Mouse (Mus musculus) thymus, postnatal 4 days (tissue): ENCODE measurements at regions not wholly inside any gene's neighbourhood (a gene's known extent, or its start where the extent isn't known, plus 50 kb on each side); places are given as distances from the start of the nearest gene placed in this dataset.

Source experiments
- DNase-seq: peaks from one replicate; pipeline ENCODE4 v3.0.0; 2021

DNA sequence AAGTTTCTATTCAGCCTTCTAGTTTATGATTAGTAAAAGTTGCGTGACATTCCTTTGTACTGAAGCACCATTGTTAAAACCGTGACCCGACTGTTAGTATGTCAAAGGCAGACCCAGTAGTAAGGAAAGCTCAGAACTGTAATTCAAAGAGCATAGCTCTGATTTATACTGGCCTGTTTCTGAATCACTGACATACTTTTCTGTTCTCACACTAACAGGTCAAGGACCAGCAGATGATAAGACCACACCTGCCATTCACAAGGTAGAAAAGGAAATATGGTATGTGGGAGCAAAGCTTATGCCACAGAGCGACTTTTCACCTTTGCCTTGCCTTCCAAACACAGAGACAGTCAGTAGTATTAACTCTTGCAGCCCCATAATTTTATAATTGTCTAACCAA is 269.5 kb upstream of the Acvr2a start:
- no peak for DNase-seq

DNA sequence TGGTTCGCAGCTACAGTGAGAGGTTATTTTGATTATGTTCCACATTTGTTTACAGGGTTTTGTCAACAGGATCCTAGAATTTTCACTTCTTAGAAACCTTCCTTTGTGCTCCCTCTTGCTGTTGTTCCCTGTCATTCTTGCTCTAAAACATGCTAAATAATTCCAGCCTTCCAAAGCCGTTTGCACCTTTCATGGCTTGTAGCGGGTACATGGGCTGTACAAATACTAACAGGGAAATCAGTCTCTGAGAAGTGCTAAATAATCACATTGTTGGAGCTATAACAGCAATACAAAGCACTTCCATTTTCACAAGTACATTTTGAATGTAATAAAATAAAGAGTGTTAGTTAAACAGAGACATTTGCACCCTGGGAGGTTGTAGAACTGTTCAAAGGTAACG is 268.8 kb upstream of the Acvr2a start:
- DNase-seq = no peak

DNA sequence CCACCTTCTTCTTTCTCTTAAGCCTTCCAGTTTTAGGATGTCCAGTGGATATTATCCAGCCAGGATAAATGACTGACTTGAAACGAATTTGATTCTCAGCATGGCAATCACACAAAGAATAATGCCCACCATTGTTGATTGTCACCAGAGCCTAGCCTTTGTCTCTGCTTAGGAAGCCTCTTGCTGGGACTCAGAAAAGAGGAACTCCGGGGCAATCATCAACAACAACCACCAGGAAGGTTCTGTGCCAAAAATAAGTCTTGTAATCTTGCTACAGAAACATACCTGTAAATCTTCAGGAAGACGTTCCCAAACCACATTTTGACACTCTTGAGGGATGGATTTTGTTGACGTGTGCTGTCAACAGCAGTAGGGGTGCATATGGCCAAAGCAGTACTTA is 268.2 kb upstream of the Acvr2a start:
- DNase-seq = no peak

DNA sequence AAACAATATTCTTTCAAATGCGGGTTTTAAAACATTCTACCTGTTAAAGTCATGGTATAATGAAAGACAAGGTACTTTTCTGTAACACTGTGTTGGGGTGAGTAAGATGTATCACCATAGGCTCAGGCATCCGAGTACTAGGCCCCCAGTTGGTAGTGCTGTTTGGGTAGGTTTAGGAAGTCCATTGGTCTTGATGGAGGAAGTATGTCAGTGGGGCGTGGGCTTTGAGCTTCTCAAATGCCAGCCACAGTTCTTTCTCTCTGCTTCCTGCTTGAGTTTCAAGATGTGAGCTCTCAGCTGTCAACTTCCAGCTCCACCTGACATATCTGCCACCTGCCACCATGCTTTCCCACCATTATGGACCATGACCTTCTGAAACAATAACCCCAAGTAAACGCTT is 267.7 kb upstream of the Acvr2a start:
- no peak for DNase-seq

DNA sequence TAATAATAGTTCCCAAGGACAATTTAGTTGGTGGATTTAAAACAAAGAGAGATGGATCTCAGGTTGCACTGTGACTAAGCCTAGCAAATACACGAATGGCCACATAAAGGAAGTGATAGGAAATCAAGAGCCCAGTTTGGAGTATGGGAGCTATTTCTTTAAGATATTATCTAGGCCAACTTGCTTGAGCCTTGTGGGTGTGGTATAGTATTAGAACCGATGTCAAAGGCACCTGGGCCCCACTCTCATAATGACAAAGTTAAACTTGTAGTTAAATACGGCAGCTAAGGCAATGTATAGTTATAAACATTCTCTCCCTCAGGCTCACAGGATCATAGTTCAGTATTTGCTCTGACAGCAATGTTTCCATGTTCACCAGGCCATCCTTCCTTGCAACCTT is 257.3 kb upstream of the Acvr2a start:
- no peak for DNase-seq

DNA sequence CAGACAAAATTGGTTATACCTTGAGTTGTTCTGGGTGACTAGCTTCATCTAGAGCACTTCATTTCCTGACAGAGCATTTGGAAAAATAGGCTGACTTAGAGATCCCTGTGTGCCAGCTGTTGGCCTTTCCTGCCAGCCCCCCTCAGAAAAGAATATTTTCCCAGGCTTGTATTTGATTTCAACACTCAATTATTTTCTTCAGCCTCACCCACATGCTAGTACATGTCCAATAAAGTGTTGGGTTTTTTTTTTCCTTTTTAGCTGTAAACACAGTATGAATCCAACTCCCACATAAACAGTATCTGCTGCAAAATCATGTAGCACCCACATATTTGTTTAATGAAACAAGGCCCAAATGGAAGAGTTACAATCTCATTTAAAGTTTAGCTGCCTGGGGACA is 256.8 kb upstream of the Acvr2a start:
- no peak for DNase-seq

DNA sequence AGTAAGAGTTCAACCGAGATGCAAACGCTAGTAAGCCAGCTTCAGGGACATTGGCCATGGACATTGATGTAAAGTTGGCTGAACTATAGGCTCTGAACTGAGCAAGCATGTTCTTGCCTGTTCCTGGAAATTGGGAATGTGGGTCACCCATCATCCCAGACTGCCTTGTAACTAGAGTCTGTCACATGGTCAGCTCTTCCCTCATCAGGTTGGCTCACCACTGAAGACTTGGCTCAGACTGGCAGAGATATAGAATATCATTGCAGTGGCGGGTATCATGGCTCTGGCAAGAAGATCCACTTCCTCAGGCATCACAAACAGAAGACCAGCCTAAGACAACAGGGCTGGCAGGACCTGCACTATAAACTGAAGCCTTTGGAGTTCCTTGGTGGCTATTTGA is 255.3 kb upstream of the Acvr2a start:
- DNase-seq = no peak

DNA sequence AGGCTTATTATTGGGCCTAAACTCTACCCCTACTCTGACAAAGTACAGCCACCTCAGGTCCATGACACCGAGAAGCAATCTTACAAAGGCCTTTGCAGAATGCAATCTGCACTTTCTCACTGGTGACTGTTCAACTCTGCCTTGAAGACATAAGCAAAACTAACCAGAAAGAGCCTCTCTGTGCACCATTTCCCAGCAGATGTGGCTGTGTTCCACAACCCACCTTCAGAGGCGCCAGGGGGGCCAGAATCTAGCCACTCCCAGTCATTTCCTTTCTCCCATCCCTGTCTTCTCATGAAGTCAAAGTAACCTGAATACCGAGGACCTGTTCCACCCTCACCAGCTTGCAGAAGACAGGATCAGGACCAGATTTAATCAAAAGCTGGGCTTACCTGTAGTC is 250.3 kb upstream of the Acvr2a start:
- DNase-seq = no peak

DNA sequence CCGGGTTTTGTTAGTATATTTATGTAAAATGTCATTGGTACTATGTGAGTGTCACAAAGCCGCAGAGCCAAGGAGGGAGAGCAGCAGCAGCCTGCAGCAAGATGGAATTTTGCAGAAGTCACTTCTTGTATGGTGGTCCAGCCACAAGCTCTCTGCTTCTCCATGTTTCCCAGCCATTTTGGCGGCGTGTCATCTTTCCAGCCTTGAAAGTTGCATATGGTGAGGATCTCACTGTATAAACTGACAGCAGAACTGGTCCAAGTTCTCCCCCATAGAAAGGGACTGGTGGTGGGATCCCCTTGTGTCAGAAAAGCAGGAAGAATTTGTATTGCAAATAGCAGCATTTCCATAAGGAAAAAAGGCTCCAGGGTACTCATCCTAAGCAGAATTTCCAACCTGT is 249.7 kb upstream of the Acvr2a start:
- no peak for DNase-seq

DNA sequence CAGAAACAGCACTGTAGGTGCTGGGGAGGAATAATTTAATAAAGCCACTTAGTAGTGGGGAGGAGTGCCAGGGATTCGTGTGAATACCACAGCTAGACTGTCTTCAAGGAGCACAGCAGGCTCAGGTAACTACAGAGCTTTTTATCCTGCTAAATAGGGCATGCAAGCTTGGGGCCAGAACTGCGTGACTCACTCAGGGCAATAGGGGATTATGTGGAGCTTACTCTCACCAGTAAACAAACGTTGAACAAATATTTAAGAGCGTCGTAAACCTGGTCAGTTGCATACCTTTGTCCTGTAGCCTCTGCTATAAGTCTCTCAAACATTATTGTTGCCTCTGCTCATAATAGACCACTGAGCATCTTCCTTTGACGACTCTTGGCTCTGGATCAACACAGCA is 246.0 kb upstream of the Acvr2a start:
- DNase-seq = no peak

DNA sequence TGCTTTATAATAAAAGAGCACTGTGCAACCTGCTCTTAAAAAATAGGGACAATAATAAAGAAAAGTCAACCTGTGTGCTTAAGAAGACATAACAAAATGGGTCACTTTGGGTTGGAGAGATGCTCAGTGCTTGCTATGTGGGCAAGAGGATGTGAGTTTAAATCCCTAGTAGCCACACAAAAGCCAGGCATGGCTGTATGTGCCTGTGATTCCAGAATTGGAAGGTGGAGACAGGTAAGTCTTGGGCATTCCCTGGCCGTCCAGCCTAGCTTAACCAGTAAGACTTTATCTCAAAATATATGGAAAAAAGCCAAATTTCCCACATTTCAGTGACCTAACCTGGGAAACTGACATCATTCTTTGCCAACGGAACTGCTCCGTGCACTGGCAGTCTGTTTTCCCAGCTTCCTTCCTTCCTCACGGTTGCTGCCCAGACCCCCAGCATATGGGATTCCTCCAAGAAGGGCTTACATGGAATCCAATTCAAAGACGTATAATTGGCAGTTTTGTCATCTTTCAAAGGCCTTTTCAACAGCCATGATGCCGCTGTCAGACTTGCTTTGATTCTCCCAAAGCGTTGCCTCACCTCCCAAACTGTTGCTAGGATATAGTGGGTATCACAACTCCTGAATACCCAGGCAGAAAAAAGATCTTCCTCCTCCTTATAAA is 227.6 kb upstream of the Acvr2a start:
- DNase-seq = no peak

DNA sequence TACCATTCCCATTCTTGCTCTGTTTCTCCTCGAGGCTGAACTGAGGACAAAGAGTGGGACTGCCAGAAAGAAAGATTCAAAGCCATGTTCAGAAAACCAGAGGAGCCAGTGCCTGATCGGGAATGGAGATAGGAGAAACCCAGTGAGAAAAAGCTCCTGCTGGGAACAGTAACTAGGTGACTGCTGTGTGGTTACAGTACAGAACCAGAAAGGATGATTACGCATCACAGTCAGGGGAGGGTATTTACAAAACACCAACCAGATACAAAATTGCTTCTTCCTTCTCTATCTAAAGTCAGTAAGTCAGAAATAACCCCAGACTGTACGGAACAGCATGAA is 227.1 kb upstream of the Acvr2a start:
- DNase-seq = no peak

DNA sequence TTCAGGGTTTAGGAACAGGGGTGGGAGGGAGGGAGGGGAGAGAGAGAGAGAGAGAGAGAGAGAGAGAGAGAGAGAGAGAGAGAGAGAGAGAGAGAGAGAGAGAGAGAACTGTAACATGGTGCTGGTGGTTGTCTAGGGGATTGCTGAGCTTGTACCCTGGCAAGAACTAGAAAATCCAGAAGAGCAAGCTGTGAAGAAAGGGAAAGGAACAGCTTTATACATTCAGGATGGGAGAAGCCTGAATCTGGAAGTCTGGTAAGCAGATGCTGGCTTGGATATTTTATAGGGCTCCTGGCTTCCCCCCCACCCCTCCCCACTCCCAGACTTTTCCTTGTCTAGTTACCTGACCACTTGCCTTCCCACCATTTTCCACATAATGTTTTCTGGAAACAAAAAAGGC is 224.2 kb upstream of the Acvr2a start:
- no peak for DNase-seq

DNA sequence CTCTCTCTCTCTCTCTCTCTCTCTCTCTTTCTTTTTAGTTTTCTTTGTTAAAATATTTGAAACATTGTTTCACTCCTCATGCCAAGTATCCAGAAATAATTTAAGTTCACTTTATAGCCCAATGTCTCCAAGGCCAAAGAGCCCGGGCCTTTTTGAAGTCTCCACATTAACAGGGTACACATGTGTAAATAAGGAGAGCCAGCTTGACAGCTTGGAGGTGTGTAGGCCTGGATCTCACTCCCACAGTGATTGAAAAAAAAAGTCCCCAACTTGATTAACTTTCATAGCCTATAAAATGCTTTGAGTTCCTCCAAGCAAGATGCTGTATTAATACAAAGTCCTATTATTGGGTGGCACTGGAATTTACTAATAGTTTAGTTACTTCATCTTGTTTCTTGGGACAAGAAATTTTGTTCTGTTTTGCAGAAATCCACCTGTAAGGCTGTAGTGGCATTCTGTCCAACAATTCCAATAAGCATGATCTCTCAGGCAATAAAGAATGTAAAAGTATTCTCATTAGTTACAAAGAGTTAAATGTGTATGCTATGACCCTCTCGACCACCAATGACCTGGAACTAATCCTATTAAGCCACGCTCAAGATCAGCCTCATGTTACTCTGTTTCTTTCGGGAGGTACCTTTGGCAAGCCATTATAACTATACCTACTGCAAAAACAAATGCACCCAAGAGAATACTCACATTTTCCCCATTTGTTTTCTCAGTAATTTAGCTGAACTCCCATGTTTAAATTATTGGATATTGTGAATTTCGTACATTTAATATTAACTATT is 215.9 kb upstream of the Acvr2a start:
- no peak for DNase-seq

DNA sequence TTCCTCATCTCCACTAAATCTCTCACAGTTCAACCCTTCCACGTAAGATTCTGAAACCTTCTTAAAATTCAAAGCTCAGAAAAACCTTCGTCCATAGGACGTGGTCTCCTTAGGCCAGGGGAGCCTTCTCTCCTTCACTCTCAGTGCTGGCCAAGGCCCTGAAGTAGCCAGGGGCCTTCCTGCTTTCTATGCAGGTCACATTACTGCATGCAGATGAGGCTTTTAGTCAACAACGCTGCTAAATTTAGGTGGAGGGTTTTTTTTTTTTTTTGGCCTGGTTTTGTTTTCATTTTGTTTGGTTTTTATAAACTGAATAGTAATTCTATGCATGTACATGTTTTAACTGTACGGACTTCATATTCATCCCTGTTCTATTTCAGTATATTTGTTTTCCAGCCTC is 214.5 kb upstream of the Acvr2a start:
- no peak for DNase-seq

DNA sequence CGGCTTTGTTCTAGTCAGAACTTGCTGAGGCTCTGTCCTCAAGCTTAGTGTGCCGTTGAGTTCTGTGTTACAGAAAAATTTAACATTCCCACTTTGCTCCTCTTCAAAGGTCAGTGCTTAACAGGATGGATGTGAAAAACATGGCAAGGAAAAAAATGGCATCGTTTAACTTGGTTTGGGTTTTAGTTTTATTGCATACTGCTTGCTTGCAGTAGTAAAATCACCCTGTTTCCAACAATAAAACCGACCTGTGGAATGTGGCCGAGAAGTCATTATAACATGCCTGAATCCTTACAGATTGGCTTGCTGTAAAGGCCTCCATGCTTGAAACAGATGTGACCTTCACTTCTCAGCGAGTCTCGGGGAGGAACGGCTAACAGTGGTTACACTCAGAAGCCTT is 212.1 kb upstream of the Acvr2a start:
- no peak for DNase-seq

DNA sequence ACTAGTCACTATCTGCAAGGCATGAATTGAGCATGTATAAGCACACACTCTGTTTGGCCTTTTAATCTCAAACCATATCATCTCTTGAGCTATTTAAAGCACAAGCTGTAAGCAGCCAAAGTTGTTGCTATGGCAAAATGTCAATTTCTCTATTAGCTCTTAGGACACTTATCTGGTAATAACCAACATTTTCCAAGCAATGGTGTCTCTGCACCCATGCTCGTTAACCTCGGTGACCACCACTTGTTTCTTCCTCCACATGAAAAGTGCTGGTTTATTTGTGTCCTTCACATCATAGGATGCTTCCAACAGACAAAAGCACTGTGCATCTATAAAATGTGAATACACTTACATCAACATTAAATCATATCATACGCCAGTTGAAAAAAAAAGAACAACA is 204.4 kb upstream of the Acvr2a start:
- no peak for DNase-seq

DNA sequence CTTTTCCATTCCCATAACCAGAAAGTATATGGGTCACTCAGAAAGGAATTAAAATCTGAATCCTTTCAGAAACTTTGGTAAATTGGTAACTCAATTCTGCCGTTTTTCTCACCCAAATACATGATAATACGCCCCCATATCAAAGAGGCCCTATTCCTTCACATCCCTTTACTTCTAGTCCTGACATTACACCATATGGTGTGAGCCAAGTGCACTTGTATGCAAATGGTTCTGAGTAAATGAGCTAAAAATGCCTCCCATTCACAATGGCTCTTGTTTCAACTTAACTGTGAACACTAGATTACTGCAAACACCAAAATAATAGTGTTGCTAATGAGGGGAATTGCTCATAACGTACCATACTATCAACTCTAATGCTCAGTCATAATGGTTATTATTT is 201.7 kb upstream of the Acvr2a start:
- DNase-seq = no peak

DNA sequence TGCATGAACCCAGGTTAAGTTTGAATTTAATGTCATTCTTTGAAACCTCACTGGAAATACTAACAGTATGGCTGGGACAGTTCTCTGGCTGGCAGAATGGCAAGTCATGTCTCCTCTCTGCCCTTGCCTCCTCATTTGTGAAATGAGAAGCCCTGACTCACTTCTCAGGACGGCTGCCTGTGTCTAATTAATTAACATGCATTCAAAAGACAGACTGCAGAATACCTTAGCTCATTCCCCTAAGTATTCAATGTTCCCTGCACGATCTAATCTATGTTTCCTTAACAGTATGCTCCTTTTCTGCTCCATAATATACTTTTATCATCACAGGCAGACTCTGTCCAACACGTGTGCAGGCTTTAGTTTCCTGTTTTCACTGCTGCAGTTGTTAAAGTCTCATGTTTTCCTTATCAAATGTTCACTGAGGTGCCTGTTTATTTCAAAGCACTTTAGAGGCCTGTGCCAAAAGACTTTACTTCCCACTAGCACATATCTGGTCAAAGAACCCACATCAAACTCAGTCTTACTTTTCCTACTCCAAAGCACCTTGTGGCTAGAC is 196.7 kb upstream of the Acvr2a start:
- no peak for DNase-seq

DNA sequence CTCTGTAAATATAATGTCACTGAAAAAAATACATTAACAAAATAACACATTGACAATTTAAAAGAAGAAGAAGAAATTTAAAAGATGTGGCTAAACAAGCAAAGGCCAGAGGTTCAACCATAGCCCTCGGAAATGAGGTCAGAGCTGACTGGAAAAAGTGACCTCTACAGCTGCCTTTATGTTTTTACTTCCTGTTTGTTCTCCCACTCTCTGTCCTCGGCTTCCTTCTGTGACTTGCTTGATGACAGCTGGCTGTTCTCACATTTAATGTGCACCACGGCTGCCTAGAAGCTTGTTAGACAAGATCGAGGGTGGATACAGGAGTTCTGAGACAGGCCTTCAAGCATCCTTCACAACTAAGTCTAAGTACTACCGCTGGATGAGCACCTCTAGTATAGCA is 194.9 kb upstream of the Acvr2a start:
- DNase-seq = no peak

DNA sequence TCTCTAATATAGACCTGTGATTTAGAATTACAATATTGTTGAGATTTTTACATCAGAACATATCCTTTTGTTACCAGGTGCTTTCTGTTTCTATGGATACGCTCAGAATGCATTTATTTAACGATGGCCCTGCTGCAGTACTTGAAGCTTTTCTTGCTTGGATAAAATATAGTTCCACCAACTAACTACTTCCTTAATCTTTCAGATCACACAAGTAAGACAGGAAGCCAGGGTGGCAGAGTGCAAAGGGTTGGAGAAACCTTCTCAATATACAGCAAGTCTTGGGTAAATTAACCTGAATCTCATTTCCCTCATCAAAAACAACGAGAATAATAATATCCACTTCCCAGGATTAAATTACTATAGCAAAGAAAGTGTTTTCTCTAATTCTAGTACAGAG is 193.1 kb upstream of the Acvr2a start:
- no peak for DNase-seq

DNA sequence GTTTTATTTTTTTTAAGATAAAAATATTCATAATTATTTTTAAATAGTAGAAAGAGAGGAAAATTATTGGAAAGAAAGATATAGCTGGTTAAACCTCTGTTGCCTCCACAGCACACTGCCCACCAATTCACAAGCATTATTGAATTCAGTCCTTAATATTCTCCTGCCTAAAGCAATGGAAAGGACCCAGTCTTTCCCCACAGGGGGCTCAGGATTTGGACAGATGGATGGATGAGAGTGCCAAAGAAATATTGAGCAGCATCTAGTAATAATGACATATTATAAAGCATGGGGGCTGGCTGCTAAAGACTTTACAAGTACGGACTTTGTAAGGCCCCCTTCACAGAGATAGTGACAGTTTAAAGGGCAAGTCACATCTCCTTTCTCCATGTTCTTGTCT is 191.6 kb upstream of the Acvr2a start:
- no peak for DNase-seq

DNA sequence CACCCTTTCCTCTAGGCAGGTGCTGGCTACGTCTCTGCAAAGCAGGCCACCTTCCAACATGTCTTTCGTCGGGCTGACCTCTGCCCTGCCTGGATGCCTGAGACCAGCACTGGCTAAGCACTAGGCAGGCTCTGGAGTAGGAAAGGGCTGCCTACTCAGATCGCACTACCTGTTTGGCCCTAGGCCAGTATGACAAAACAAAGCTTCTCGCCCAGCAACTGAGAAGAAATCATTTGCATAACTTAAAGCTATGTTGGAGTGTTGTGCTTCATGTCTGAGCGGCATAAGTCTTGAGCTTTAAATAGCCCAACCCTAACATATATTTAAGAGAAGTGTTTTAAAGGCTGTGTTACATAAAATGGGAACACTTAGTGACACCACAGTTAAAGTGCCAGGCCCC is 189.9 kb upstream of the Acvr2a start:
- DNase-seq = no peak

DNA sequence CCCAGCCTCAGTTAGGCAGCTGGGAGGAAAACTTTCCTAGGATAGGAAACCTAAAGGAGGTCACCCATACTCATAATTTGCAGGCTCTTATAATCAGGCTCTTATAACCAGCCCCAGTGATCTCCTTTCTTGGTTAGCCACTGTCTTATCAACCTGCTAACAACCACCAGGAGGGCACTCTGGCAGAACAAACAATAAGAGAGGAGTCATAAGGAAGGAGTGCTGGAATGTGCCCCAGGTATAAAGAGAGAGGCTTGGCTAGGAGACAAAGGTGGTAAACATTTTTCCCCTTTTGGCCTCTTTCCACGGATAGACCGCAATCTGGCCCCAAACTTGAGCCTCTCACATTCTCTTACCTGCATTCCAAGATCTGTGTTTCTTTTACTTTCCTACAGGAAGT is 189.4 kb upstream of the Acvr2a start:
- no peak for DNase-seq

DNA sequence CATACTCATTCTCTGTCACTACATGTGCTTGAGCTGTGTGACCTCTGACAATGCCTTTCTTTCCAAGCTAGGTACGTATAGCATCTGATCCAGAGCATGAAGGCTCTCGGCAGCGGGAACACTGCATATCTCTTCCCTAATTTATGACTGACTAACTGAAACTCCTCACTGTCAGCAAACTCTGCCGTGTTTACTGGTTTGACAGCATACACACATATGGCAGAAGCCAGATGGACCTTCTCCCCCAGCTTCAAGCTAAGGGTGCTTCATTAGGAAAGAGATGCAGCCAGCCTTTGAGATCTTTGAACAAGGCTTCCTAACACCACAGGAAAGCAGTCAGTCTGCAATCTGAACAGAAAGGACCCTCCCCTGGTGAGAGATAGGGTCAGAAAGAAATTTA is 186.9 kb upstream of the Acvr2a start:
- no peak for DNase-seq
